8 mouse cellular contexts compared by ENCODE assay signal in the genomic region with DNA sequence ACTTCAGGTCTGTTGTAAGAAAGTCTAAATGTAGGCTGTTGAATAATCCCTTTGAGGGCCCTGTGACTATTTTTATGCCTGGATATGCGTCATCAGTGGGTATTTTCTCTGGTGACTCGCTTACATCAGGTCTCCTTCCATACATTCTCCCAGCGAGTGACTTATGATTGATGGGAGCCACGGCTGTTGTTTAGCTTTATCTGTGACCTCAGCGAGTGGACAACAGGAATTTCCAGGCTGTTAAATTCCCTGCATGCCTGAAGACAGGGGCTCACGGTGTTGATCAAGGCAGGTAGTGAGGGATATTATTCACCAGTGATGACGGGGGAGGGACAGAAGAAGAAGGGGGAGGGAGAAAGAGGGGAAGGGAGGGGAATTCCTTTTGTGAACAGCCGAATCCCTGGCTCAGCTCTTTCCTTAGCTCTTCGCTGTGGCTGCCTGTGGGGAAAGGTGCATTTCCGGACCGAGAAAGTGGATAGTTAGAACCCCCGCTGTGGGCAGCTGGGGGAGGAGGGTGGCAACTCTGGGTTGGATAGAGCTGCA. TPM values are rescaled to one million over a fixed set of nuclear protein-coding genes. Genes with fewer than 3 reads are reported as not detected.
DNase-seq lines count a peak whose midpoint lies in the region; ATAC-seq and TF ChIP-seq lines count a peak whose summit lies in the region.

No protein-coding gene starts in this region.

- 5% methylated on average over 12 of the region's 12 CpGs for WGBS in forebrain, embryonic 16.5 days
- 8% methylated on average over 12 of the region's 12 CpGs for WGBS in intestine, embryonic 15.5 days
- 2% methylated on average over 12 of the region's 12 CpGs for WGBS in lung, embryonic 14.5 days

- no peaks in the 10 kb centered on the region for H3K36me3 ChIP-seq in forebrain, embryonic 16.5 days (ENCODE audit: control insufficient read depth, insufficient read depth)
- no peaks in the 10 kb centered on the region for H3K36me3 ChIP-seq in intestine, embryonic 15.5 days
- no peaks in the 10 kb centered on the region for H3K36me3 ChIP-seq in lung, embryonic 14.5 days (ENCODE audit: insufficient read depth)

- ATAC-seq in forebrain, embryonic 16.5 days, result peak; percentile 51
- peak; percentile 51 for ATAC-seq in intestine, embryonic 15.5 days
- peak; percentile 86 for ATAC-seq in lung, embryonic 14.5 days (ENCODE audit: insufficient read depth)

- no peaks in the 10 kb centered on the region for H3K9me3 ChIP-seq in forebrain, embryonic 16.5 days (ENCODE audit: control insufficient read depth, low read length)
- no peaks in the 10 kb centered on the region for H3K9me3 ChIP-seq in intestine, embryonic 15.5 days
- no peaks in the 10 kb centered on the region for H3K9me3 ChIP-seq in lung, embryonic 14.5 days (ENCODE audit: low read depth, low read length)

- H3K4me1 ChIP-seq in forebrain, embryonic 16.5 days (replicated peaks; ENCODE audit: control insufficient read depth, insufficient read depth, low read length), result peaks cover 13% of the 10 kb centered on the region
- peaks cover 9% of the 10 kb centered on the region; the same call in 1 of the 2 replicates for H3K4me1 ChIP-seq in intestine, embryonic 15.5 days (replicated peaks)
- no peaks in the 10 kb centered on the region for H3K4me1 ChIP-seq in lung, embryonic 14.5 days (ENCODE audit: insufficient read depth)

- peak; percentile 15 to 26 for DNase-seq in gastrocnemius, adult 8-10 months (ENCODE audit: low spot score in 2 of 2)
- DNase-seq in gastrocnemius, postnatal 10 days, result no peak
- DNase-seq in adrenal gland, postnatal 14 days, result peak; percentile 42
- DNase-seq in lung, embryonic 14.5 days, result peak; percentile 68
- peak; percentile 52 for DNase-seq in retina, postnatal 1 day
- DNase-seq in thymus, postnatal 10 days (ENCODE audit: low spot score in 2 of 2), result no peak

- H3K9ac ChIP-seq in forebrain, embryonic 16.5 days (replicated peaks; ENCODE audit: low read depth, low read length), result no peak overlapping the region; the same call in 1 of the 2 replicates
- H3K9ac ChIP-seq in intestine, embryonic 15.5 days, result no peak overlapping the region
- H3K9ac ChIP-seq in lung, embryonic 14.5 days, result no peak overlapping the region

- H3K4me3 ChIP-seq in forebrain, embryonic 16.5 days (replicated peaks; ENCODE audit: low read length), result peak overlapping the region; percentile 18
- H3K4me3 ChIP-seq in intestine, embryonic 15.5 days (replicated peaks), result peak overlapping the region; percentile 17
- peak overlapping the region; percentile 1; the same call in 1 of the 2 replicates for H3K4me3 ChIP-seq in lung, embryonic 14.5 days (ENCODE audit: low read depth, low read length)

- H3K27me3 ChIP-seq in forebrain, embryonic 16.5 days (replicated peaks; ENCODE audit: control insufficient read depth, insufficient read depth, low read length), result no peaks in the 10 kb centered on the region
- H3K27me3 ChIP-seq in intestine, embryonic 15.5 days (replicated peaks), result no peaks in the 10 kb centered on the region
- H3K27me3 ChIP-seq in lung, embryonic 14.5 days (ENCODE audit: insufficient read depth, low read length), result no peaks in the 10 kb centered on the region

- H3K4me2 ChIP-seq in forebrain, embryonic 16.5 days (ENCODE audit: low read length), result peak overlapping the region; percentile 19
- peak overlapping the region; percentile 46 for H3K4me2 ChIP-seq in intestine, embryonic 15.5 days (replicated peaks)
- peak overlapping the region; percentile 35 for H3K4me2 ChIP-seq in lung, embryonic 14.5 days

- TF ChIP-seq CTCF in lung, embryonic 14.5 days (IDR thresholded peaks at IDR 0.05; ENCODE audit: low read depth), result no peak

- H3K27ac ChIP-seq in forebrain, embryonic 16.5 days (ENCODE audit: low read length), result 0 out of 2 replicates have a peak overlapping the region, but pooled peaks have one; percentile 3
- H3K27ac ChIP-seq in intestine, embryonic 15.5 days, result no peak overlapping the region
- no peak overlapping the region; the same call in 1 of the 2 replicates for H3K27ac ChIP-seq in lung, embryonic 14.5 days (ENCODE audit: low read depth)

RNA-seq across cellular contexts. Expression of a gene that starts 52.0 kb away (rescaled TPM):
- 10 to 100 TPM; 41.4 to 60.4 (median 54.1) TPM for total RNA-seq in gastrocnemius, adult 8-10 months (2022)
- total RNA-seq in gastrocnemius, postnatal 10 days (2021), result 10 to 100 TPM; 53.4 to 64.4 TPM
- total RNA-seq in adrenal gland, postnatal 14 days (2021), result 27.2 and 31.2 TPM in 2 replicates
- 31.0 and 36.3 TPM in 2 replicates for polyA plus RNA-seq in forebrain, embryonic 16.5 days (2015; fragmentation: Nextera tagmentation; extraction: Ambion mirVana)
- polyA plus RNA-seq in intestine, embryonic 15.5 days (2015; fragmentation: Nextera tagmentation; extraction: Ambion mirVana), result 3.6 and 5.2 TPM in 2 replicates
- 5.1 and 5.3 TPM in 2 replicates for polyA plus RNA-seq in lung, embryonic 14.5 days (2014; fragmentation: Nextera tagmentation; extraction: Ambion mirVana)

Comparison
In these comparisons a context has a peak if more than half of its experiments do, and no peak if none do; other contexts are left out.
1. DNase-seq: peak in gastrocnemius, adult 8-10 months (2 of 2), adrenal gland, postnatal 14 days (single experiment), lung, embryonic 14.5 days (single experiment) and retina, postnatal 1 day (single experiment); none in gastrocnemius, postnatal 10 days (single experiment) and thymus, postnatal 10 days (0 of 2).
2. Peak in every context shown above with its lines, with median percentiles within 50 percentile points of each other: ATAC-seq, H3K4me2 ChIP-seq and H3K4me3 ChIP-seq.